Mouse (Mus musculus) G1E (cell line): ENCODE results near the gene Cdkn1b.

ENCODE experiments used
- CTCF ChIP-seq: IDR thresholded peaks from 2 replicates; pipeline ENCODE4 v1.5.1; 2012; ENCODE audit warnings: low read depth, low read length, inconsistent platforms, mixed read lengths
- GATA1 ChIP-seq: IDR thresholded peaks from 2 replicates; pipeline ENCODE4 v1.6.1; 2012; ENCODE audit warnings: borderline replicate concordance, low read length, inconsistent platforms, mixed read lengths
- GATA2 ChIP-seq: IDR thresholded peaks from 2 replicates; pipeline ENCODE4 v1.6.1; 2012; ENCODE audit warnings: low read depth, low read length, inconsistent platforms, borderline replicate concordance
- POLR2AphosphoS5 ChIP-seq: IDR thresholded peaks from 2 replicates; pipeline ENCODE4 v1.6.1; 2012; ENCODE audit warnings: low read depth, low read length, inconsistent platforms; ENCODE audit not compliant: insufficient replicate concordance
- TAL1 ChIP-seq: conservative IDR thresholded peaks from 2 replicates; pipeline ENCODE4 v1.6.1; 2012; ENCODE audit warnings: low read depth, low read length, inconsistent platforms, mixed read lengths

GRCm38 (mm10) chr6:134956388-134956787, 36.2 kb downstream of the Cdkn1b start:
- no peak for TF ChIP-seq GATA1
- no peak for TF ChIP-seq TAL1
- no peak for TF ChIP-seq POLR2AphosphoS5
- no peak for TF ChIP-seq CTCF
- TF ChIP-seq GATA2: no peak
